Mouse (Mus musculus) megakaryocyte, adult 5-6 weeks (primary cell): Measurements from ENCODE around the gene Zfr. TPM values are rescaled to one million over a fixed set of nuclear protein-coding genes. Genes with fewer than 3 reads are reported as not detected.

Experiments
- total RNA-seq, 2 experiments: library from RNA; stranded (forward) in 1 of 2; stranded (reverse) in 1 of 2; fragments of 153-499, 151-499 nt in 1 of 2; fragments of 221-1000, 200-1000 nt in 1 of 2; gene quantifications; 2 replicates each; pipeline versions ENCODE4 v1.2.3 to v1.2.4; 2015 to 2017

The Zfr gene
- total RNA-seq, 2 experiments from 2014 or later: 49.6 to 111 TPM

Other genes starting within 250 kb of the Zfr start
- gene Npr3, start 210.5 kb upstream of the Zfr start, total RNA-seq (2015): not detected in 2 replicates
- gene Npr3, start 210.5 kb upstream of the Zfr start, total RNA-seq (2017): not detected in 2 replicates
- gene Sub1, start 120.8 kb upstream of the Zfr start, total RNA-seq (2015): 639 and 700 TPM in 2 replicates
- gene Sub1, start 120.8 kb upstream of the Zfr start, total RNA-seq (2017): 625 and 748 TPM in 2 replicates
- 16.1 and 17.4 TPM in 2 replicates for gene Mtmr12, start 87.2 kb downstream of the Zfr start, total RNA-seq (2015)
- gene Mtmr12, start 87.2 kb downstream of the Zfr start, total RNA-seq (2017): 20.6 and 23.3 TPM in 2 replicates
- 114 and 122 TPM in 2 replicates for gene Golph3, start 203.6 kb downstream of the Zfr start, total RNA-seq (2015)
- 91.6 and 103 TPM in 2 replicates for gene Golph3, start 203.6 kb downstream of the Zfr start, total RNA-seq (2017)
- not detected in 2 replicates for gene 1810049J17Rik, start 204.1 kb downstream of the Zfr start, total RNA-seq (2015)
- gene 1810049J17Rik, start 204.1 kb downstream of the Zfr start, total RNA-seq (2017): not detected in 2 replicates